Mouse (Mus musculus) stomach, embryonic 16.5 days (tissue): ENCODE data around the gene Arpc5l. TPM values are rescaled to one million over a fixed set of nuclear protein-coding genes. Genes with fewer than 3 reads are reported as not detected.

Experiments
- ATAC-seq: fragments of 200-750 bp; cut with Nextera tagmentation; 2 replicates; pipeline ENCODE4 v1.8.0; 2017; ENCODE audit warnings: moderate number of reproducible peaks, moderate TSS enrichment; ENCODE audit not compliant: insufficient read depth, low FRiP score
- H3K27ac ChIP-seq: fragments of 300-500 bp; sonication (generic); 2 replicates; pipeline ENCODE4 v1.5.1; 2014; ENCODE audit warnings: low read length
- H3K27me3 ChIP-seq: fragments of 300-500 bp; sonication (generic); 2 replicates; pipeline ENCODE4 v1.6.1; 2014; ENCODE audit warnings: low read length, control low read depth, mixed read lengths; ENCODE audit not compliant: control insufficient read depth, insufficient read depth
- H3K36me3 ChIP-seq: fragments of 300-500 bp; sonication (generic); 2 replicates; pipeline ENCODE4 v1.6.1; 2014; ENCODE audit warnings: low read length; ENCODE audit not compliant: control insufficient read depth, insufficient read depth
- H3K4me1 ChIP-seq: fragments of 300-500 bp; sonication (generic); 2 replicates; pipeline ENCODE4 v1.6.1; 2014; ENCODE audit warnings: low read length, control low read depth, mixed read lengths; ENCODE audit not compliant: control insufficient read depth, insufficient read depth
- H3K4me2 ChIP-seq: fragments of 300-500 bp; sonication (generic); 2 replicates; pipeline ENCODE4 v1.6.1; 2014; ENCODE audit warnings: low read depth, low read length, mixed read lengths
- H3K4me3 ChIP-seq: fragments of 300-500 bp; sonication (generic); replicated peaks from 2 replicates; pipeline ENCODE4 v1.5.1; 2014; ENCODE audit warnings: mild to moderate bottlenecking, low read length
- H3K9ac ChIP-seq: fragments of 300-500 bp; sonication (generic); 2 replicates; pipeline ENCODE4 v1.6.1; 2014; ENCODE audit warnings: low read length
- H3K9me3 ChIP-seq: fragments of 300-500 bp; sonication (generic); replicated peaks from 2 replicates; pipeline ENCODE4 v1.6.1; 2016; ENCODE audit warnings: low read length, control low read depth; ENCODE audit not compliant: control insufficient read depth
- WGBS: fragments of 180-500 bp; shearing (Covaris S2); extraction: QIAGEN DNeasy Blood & Tissue Kit; methylation state at CpG from one replicate; pipeline ENCODE4 v1.1.7; 2014; 5-methylcytosine and 5-hydroxymethylcytosine counted together
- polyA plus RNA-seq: library from polyadenylated mRNA; unstranded; fragments of >200 nt; fragmentation: Nextera tagmentation; extraction: Ambion mirVana; gene quantifications from 2 replicates; pipeline ENCODE4 v1.2.1, GENCODE M21; 2015

Arpc5l gene
- 102 and 114 TPM in 2 replicates for polyA plus RNA-seq

- ATAC-seq, result peak; percentile 87
- Histone ChIP-seq H3K9me3 (no peaks in the 10 kb centered on the region), H3K27me3 (no peaks in the 10 kb centered on the region), H3K4me2 (peak within 1 kb of the TSS; percentile 96), H3K36me3 (peaks cover 24% of the 10 kb centered on the region), H3K4me1 (peaks cover 33% of the 10 kb centered on the region), H3K9ac (peak within 1 kb of the TSS; percentile 85), H3K4me3 (peak within 1 kb of the TSS; percentile 84), H3K27ac (peak within 1 kb of the TSS; percentile 74)
- WGBS, result under 1% methylated on average over 58 of the region's 58 CpGs
These were observed at the start of gene Arpc5l for GRCm38 (mm10) chr2:39004880-39005435. Gene Arpc5l (plus strand): TSS chr2:39005348.

- no peak for ATAC-seq
- no peaks in the 10 kb centered on the region for H3K9me3 ChIP-seq
- WGBS, result 57% methylated on average over 2 of the region's 2 CpGs
- H3K27me3 ChIP-seq, result no peaks in the 10 kb centered on the region
- no peak overlapping the region for H3K4me2 ChIP-seq
- no peak overlapping the region for H3K9ac ChIP-seq
- H3K4me3 ChIP-seq, result no peak overlapping the region
- H3K27ac ChIP-seq, result no peak overlapping the region
- no peaks in the 10 kb centered on the region for H3K36me3 ChIP-seq
- no peaks in the 10 kb centered on the region for H3K4me1 ChIP-seq
These were observed 49.1 kb upstream of the Arpc5l start for GRCm38 (mm10) chr2:38956062-38956461.

GRCm38 (mm10) chr2:38957671-38958223 lies 47.4 kb upstream of the Arpc5l start:
- no peak overlapping the region for H3K4me3 ChIP-seq
- no peaks in the 10 kb centered on the region for H3K9me3 ChIP-seq
- H3K27ac ChIP-seq, result no peak overlapping the region
- no peak for ATAC-seq
- H3K4me1 ChIP-seq, result no peaks in the 10 kb centered on the region
- H3K36me3 ChIP-seq, result no peaks in the 10 kb centered on the region
- 78% methylated on average over 5 of the region's 5 CpGs for WGBS
- H3K27me3 ChIP-seq, result no peaks in the 10 kb centered on the region
- no peak overlapping the region for H3K4me2 ChIP-seq
- no peak overlapping the region for H3K9ac ChIP-seq

GRCm38 (mm10) chr2:38964198-38964597 lies 41.0 kb upstream of the Arpc5l start:
- Histone ChIP-seq H3K4me3 (no peak overlapping the region), H3K27ac (no peak overlapping the region), H3K9ac (no peak overlapping the region), H3K9me3 (no peaks in the 10 kb centered on the region), H3K36me3 (no peaks in the 10 kb centered on the region), H3K4me2 (no peak overlapping the region), H3K4me1 (no peaks in the 10 kb centered on the region), H3K27me3 (no peaks in the 10 kb centered on the region)
- 9% methylated on average over 4 of the region's 4 CpGs for whole genome bisulfite sequencing
- no peak for ATAC-seq

GRCm38 (mm10) chr2:38969650-38970049 lies 35.5 kb upstream of the Arpc5l start:
- no peak overlapping the region for H3K27ac ChIP-seq
- ATAC-seq, result no peak
- H3K27me3 ChIP-seq, result no peaks in the 10 kb centered on the region
- no peaks in the 10 kb centered on the region for H3K4me1 ChIP-seq
- H3K9me3 ChIP-seq, result no peaks in the 10 kb centered on the region
- H3K9ac ChIP-seq, result no peak overlapping the region
- no peak overlapping the region for H3K4me3 ChIP-seq
- no peak overlapping the region for H3K4me2 ChIP-seq
- WGBS, result 82% methylated on average over 2 of the region's 2 CpGs
- H3K36me3 ChIP-seq, result no peaks in the 10 kb centered on the region

- WGBS, result 50% methylated on average over 5 of the region's 5 CpGs
- Histone ChIP-seq H3K9ac (no peak overlapping the region), H3K4me1 (no peaks in the 10 kb centered on the region), H3K27ac (no peak overlapping the region), H3K27me3 (no peaks in the 10 kb centered on the region), H3K4me2 (no peak overlapping the region), H3K36me3 (no peaks in the 10 kb centered on the region), H3K4me3 (no peak overlapping the region), H3K9me3 (no peaks in the 10 kb centered on the region)
- ATAC-seq, result no peak
These were observed 35.1 kb upstream of the Arpc5l start for GRCm38 (mm10) chr2:38970057-38970456.

- no peaks in the 10 kb centered on the region for H3K9me3 ChIP-seq
- no peak overlapping the region for H3K9ac ChIP-seq
- H3K4me2 ChIP-seq, result no peak overlapping the region
- H3K4me1 ChIP-seq, result no peaks in the 10 kb centered on the region
- H3K27me3 ChIP-seq, result no peaks in the 10 kb centered on the region
- no peak for ATAC-seq
- no peaks in the 10 kb centered on the region for H3K36me3 ChIP-seq
- no peak overlapping the region for H3K27ac ChIP-seq
- WGBS, result 19% methylated on average over 2 of the region's 2 CpGs
- no peak overlapping the region for H3K4me3 ChIP-seq
These were observed 31.9 kb upstream of the Arpc5l start for GRCm38 (mm10) chr2:38973223-38973622.

GRCm38 (mm10) chr2:38973701-38974100 lies 31.4 kb upstream of the Arpc5l start:
- Histone ChIP-seq H3K4me3 (no peak overlapping the region), H3K4me1 (no peaks in the 10 kb centered on the region), H3K27me3 (no peaks in the 10 kb centered on the region), H3K4me2 (no peak overlapping the region), H3K9me3 (no peaks in the 10 kb centered on the region), H3K27ac (no peak overlapping the region), H3K36me3 (no peaks in the 10 kb centered on the region), H3K9ac (no peak overlapping the region)
- no peak for ATAC-seq
- 71% methylated on average over 7 of the region's 7 CpGs for WGBS

- no peak overlapping the region for H3K4me3 ChIP-seq
- no peaks in the 10 kb centered on the region for H3K9me3 ChIP-seq
- no peaks in the 10 kb centered on the region for H3K4me1 ChIP-seq
- no peaks in the 10 kb centered on the region for H3K27me3 ChIP-seq
- no peak overlapping the region for H3K4me2 ChIP-seq
- H3K9ac ChIP-seq, result no peak overlapping the region
- H3K27ac ChIP-seq, result no peak overlapping the region
- WGBS, result 42% methylated on average over 2 of the region's 2 CpGs
- no peak for ATAC-seq
- H3K36me3 ChIP-seq, result no peaks in the 10 kb centered on the region
These were observed 31.0 kb upstream of the Arpc5l start for GRCm38 (mm10) chr2:38974171-38974570.
